9 mouse cellular contexts compared by ENCODE assay signal in the genomic region with DNA sequence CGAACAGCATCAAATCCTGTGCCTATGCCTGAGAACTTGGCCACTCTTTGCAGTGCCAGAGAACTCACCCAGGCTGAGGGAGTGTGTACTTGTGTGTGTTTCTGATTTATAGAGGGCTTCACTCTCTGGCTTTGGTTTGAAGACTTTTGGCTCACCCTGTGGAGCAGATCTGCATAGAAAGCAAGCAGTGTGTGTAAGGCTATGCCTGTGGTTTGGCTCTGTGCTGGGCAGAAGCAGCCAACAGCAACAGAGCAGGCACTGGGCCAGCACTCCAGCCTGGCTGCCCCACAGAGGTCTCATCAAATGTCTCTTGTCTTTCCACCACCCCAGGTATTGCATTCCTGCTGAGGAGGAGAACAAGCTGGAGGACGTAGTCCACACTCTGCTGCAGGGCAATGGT.
DNase-seq lines count a peak whose midpoint lies in the region; ATAC-seq lines count a peak whose summit lies in the region.
"Had no signal": no experiment of that assay in that cellular context is flagged by ENCODE, and none has a peak within 500 bp of the region (broad histone marks: within the 10 kb centered on the region; RNA-seq: fewer than 3 reads in every experiment).

No protein-coding gene starts in this region.

- H3K4me3 ChIP-seq in hindbrain, embryonic 13.5 days: no peak overlapping the region
- H3K4me3 ChIP-seq in hindbrain, embryonic 12.5 days: no peak overlapping the region
- H3K4me3 ChIP-seq: erythroblast, embryonic 14.5 days had no signal

- WGBS in hindbrain, embryonic 13.5 days: 75% methylated on average over 2 of the region's 2 CpGs
- 78% methylated on average over 2 of the region's 2 CpGs for WGBS in hindbrain, embryonic 12.5 days

- H3K27me3 ChIP-seq in hindbrain, embryonic 13.5 days: no peaks in the 10 kb centered on the region
- H3K27me3 ChIP-seq in hindbrain, embryonic 12.5 days: no peaks in the 10 kb centered on the region

- H3K4me2 ChIP-seq in hindbrain, embryonic 13.5 days: no peak overlapping the region
- H3K4me2 ChIP-seq in hindbrain, embryonic 12.5 days (replicated peaks): no peak overlapping the region

- DNase-seq in Muller cell, postnatal 12 days (ENCODE audit: inconsistent ontology term): peak; percentile 84
- peak; percentile 70 to 80 for DNase-seq in cerebellum, postnatal 10 days
- DNase-seq in heart, postnatal 4 days: peak; percentile 63
- peak; percentile 54 for DNase-seq in ovary, postnatal 36 days (ENCODE audit: low spot score)
- DNase-seq in thymus, postnatal 36 days: no peak

- H3K4me1 ChIP-seq in hindbrain, embryonic 13.5 days (replicated peaks): peaks cover 30% of the 10 kb centered on the region
- H3K4me1 ChIP-seq in hindbrain, embryonic 12.5 days: peaks cover 4% of the 10 kb centered on the region

- peak overlapping the region; percentile 49; the same call in 1 of the 2 replicates for H3K27ac ChIP-seq in hindbrain, embryonic 13.5 days
- no peak overlapping the region for H3K27ac ChIP-seq in hindbrain, embryonic 12.5 days

- no peak overlapping the region for H3K9ac ChIP-seq in hindbrain, embryonic 13.5 days
- H3K9ac ChIP-seq in hindbrain, embryonic 12.5 days: no peak overlapping the region

- H3K36me3 ChIP-seq in hindbrain, embryonic 13.5 days: peaks cover 95% of the 10 kb centered on the region
- H3K36me3 ChIP-seq in hindbrain, embryonic 12.5 days: peaks cover 95% of the 10 kb centered on the region

- ATAC-seq in hindbrain, embryonic 13.5 days (ENCODE audit: low FRiP score): peak; percentile 39
- no peak for ATAC-seq in hindbrain, embryonic 12.5 days (ENCODE audit: low FRiP score)
- no peak for ATAC-seq in erythroblast, adult 5-6 weeks (replicated peaks; ENCODE audit: low FRiP score, poor library complexity, severe bottlenecking)

- no peaks in the 10 kb centered on the region for H3K9me3 ChIP-seq in hindbrain, embryonic 13.5 days
- no peaks in the 10 kb centered on the region for H3K9me3 ChIP-seq in hindbrain, embryonic 12.5 days (replicated peaks)

Comparison
In these comparisons a context has a peak if more than half of its experiments do, and no peak if none do; other contexts are left out.
1. DNase-seq: peak in Muller cell, postnatal 12 days (single experiment), cerebellum, postnatal 10 days (2 of 2), heart, postnatal 4 days (single experiment) and ovary, postnatal 36 days (single experiment); none in thymus, postnatal 36 days (0 of 2).